Mouse (Mus musculus) heart, postnatal 0 days (tissue): ENCODE results near the gene Pdlim4. TPM values are rescaled to one million over a fixed set of nuclear protein-coding genes. Genes with fewer than 3 reads are reported as not detected.
A peak's percentile ranks its signal among the peaks of the same experiment; 100 is the strongest.

ENCODE experiments used
- ATAC-seq: fragments of 200-750 bp; cut with Nextera tagmentation; 2 replicates; pipeline ENCODE4 v1.8.0; 2017; ENCODE audit warnings: low read depth, moderate number of reproducible peaks, moderate library complexity; ENCODE audit not compliant: insufficient read depth
- DNase-seq: peaks from one replicate; pipeline ENCODE4 v3.0.0-alpha.2; 2016; ENCODE audit warnings: low spot score
- H3K27ac ChIP-seq: fragments of 300-500 bp; sonication (generic); 2 replicates; pipeline ENCODE4 v1.5.1; 2014; ENCODE audit warnings: low read depth, mild to moderate bottlenecking
- H3K27me3 ChIP-seq: fragments of 300-500 bp; sonication (generic); 2 replicates; pipeline ENCODE4 v1.6.1; 2014; ENCODE audit warnings: low read length, mixed read lengths; ENCODE audit not compliant: control insufficient read depth, insufficient read depth
- H3K36me3 ChIP-seq: fragments of 300-500 bp; sonication (generic); replicated peaks from 2 replicates; pipeline ENCODE4 v1.6.1; 2014; ENCODE audit warnings: low read length, mixed read lengths; ENCODE audit not compliant: control insufficient read depth, insufficient read depth
- H3K4me1 ChIP-seq: fragments of 300-500 bp; sonication (generic); 2 replicates; pipeline ENCODE4 v1.6.1; 2014; ENCODE audit warnings: antibody characterized with exemption; ENCODE audit not compliant: control insufficient read depth, insufficient read depth
- H3K4me2 ChIP-seq: fragments of 300-500 bp; sonication (generic); 2 replicates; pipeline ENCODE4 v1.6.1; 2014; ENCODE audit warnings: low read depth, mild to moderate bottlenecking, low read length, moderate library complexity
- H3K4me3 ChIP-seq: fragments of 300-500 bp; sonication (generic); 2 replicates; pipeline ENCODE4 v1.5.1; 2014; ENCODE audit warnings: low read depth, low read length
- H3K9ac ChIP-seq: fragments of 300-500 bp; sonication (generic); replicated peaks from 2 replicates; pipeline ENCODE4 v1.6.1; 2014; ENCODE audit warnings: low read depth, low read length, mixed read lengths
- H3K9me3 ChIP-seq: fragments of 300-500 bp; sonication (generic); replicated peaks from 2 replicates; pipeline ENCODE4 v1.6.1; 2016; ENCODE audit warnings: low read length; ENCODE audit not compliant: control insufficient read depth
- CTCF ChIP-seq: IDR thresholded peaks from 2 replicates; pipeline ENCODE4 v1.5.1; 2016; ENCODE audit warnings: antibody characterized with exemption, control low read depth, low read depth
- EP300 ChIP-seq: IDR thresholded peaks from 2 replicates; pipeline ENCODE4 v1.6.1; 2016; ENCODE audit warnings: antibody characterized with exemption, low read depth
- WGBS: fragments of 180-500 bp; shearing (Covaris S2); extraction: QIAGEN DNeasy Blood & Tissue Kit; methylation state at CpG from one replicate; pipeline ENCODE4 v1.1.7; 2014; 5-methylcytosine and 5-hydroxymethylcytosine counted together
- polyA plus RNA-seq: library from polyadenylated mRNA; unstranded; fragments of >200 nt; fragmentation: Nextera tagmentation; extraction: Ambion mirVana; gene quantifications from 2 replicates; pipeline ENCODE4 v1.2.1, GENCODE M21; 2015
- total RNA-seq: library from RNA; depleted of rRNA; stranded (reverse); fragments of >200 nt; gene quantifications from 2 replicates; pipeline ENCODE4 v1.2.3, GENCODE M21; 2014; ENCODE audit warnings: low replicate concordance

Gene Pdlim4
- total and polyA plus RNA-seq, 2 experiments from 2014 or later, result 26.6 to 29.3 TPM

- Histone ChIP-seq H3K27ac (no peak overlapping the region), H3K4me1 (peaks cover 51% of the 10 kb centered on the region), H3K27me3 (no peaks in the 10 kb centered on the region), H3K9me3 (no peaks in the 10 kb centered on the region), H3K4me2 (no peak overlapping the region), H3K4me3 (no peak overlapping the region), H3K36me3 (peaks cover 38% of the 10 kb centered on the region), H3K9ac (no peak overlapping the region)
- no peak for TF ChIP-seq EP300
- TF ChIP-seq CTCF, result no peak
- WGBS, result 94% methylated on average over 3 of the region's 3 CpGs
- DNase-seq (no peak), ATAC-seq (no peak)
These were observed 45.9 kb upstream of the Pdlim4 start for GRCm38 (mm10) chr11:54114746-54115145.

GRCm38 (mm10) chr11:54113352-54113751, 44.5 kb upstream of the Pdlim4 start:
- Histone ChIP-seq H3K4me3 (no peak overlapping the region), H3K36me3 (peaks cover 25% of the 10 kb centered on the region), H3K4me2 (peak overlapping the region; percentile 48), H3K27me3 (no peaks in the 10 kb centered on the region), H3K9ac (peak overlapping the region; percentile 36), H3K27ac (peak overlapping the region; percentile 82), H3K9me3 (no peaks in the 10 kb centered on the region), H3K4me1 (peaks cover 63% of the 10 kb centered on the region)
- peak; percentile 16 for ATAC-seq
- WGBS, result 6% methylated on average over 4 of the region's 4 CpGs
- TF ChIP-seq CTCF (no peak), EP300 (no peak)
- DNase-seq, result no peak

- DNase-seq (peak; percentile 96), ATAC-seq (peak; percentile 96)
- Histone ChIP-seq H3K9me3 (no peaks in the 10 kb centered on the region), H3K4me1 (peaks cover 68% of the 10 kb centered on the region), H3K27ac (peak overlapping the region; percentile 82), H3K9ac (peak overlapping the region; percentile 36; the same call in 1 of the 2 replicates), H3K36me3 (peaks cover 20% of the 10 kb centered on the region), H3K4me2 (peak overlapping the region; percentile 48), H3K27me3 (no peaks in the 10 kb centered on the region), H3K4me3 (no peak overlapping the region)
- no peak for TF ChIP-seq EP300
- WGBS, result 3% methylated on average over 10 of the region's 10 CpGs
These were observed 44.1 kb upstream of the Pdlim4 start for GRCm38 (mm10) chr11:54112920-54113319.

- 62% methylated on average over 21 of the region's 21 CpGs for WGBS
- H3K4me1 ChIP-seq, result peaks cover 69% of the 10 kb centered on the region
- no peaks in the 10 kb centered on the region for H3K27me3 ChIP-seq
- H3K9me3 ChIP-seq, result no peaks in the 10 kb centered on the region
- H3K9ac ChIP-seq, result no peak overlapping the region
- peak; percentile 75 for DNase-seq
- peak overlapping the region; percentile 48; the same call in 1 of the 2 replicates for H3K4me2 ChIP-seq
- H3K4me3 ChIP-seq, result no peak overlapping the region
- TF ChIP-seq EP300, result no peak
- no peak for TF ChIP-seq CTCF
- ATAC-seq, result no peak
- H3K36me3 ChIP-seq, result peaks cover 13% of the 10 kb centered on the region
- peak overlapping the region; percentile 82 for H3K27ac ChIP-seq
These were observed 43.3 kb upstream of the Pdlim4 start for GRCm38 (mm10) chr11:54111976-54112741.

- 86% methylated on average over 7 of the region's 7 CpGs for WGBS
- H3K36me3 ChIP-seq, result peaks cover 6% of the 10 kb centered on the region
- DNase-seq (no peak), ATAC-seq (no peak)
- no peaks in the 10 kb centered on the region for H3K27me3 ChIP-seq
- H3K4me1 ChIP-seq, result peaks cover 74% of the 10 kb centered on the region
- no peaks in the 10 kb centered on the region for H3K9me3 ChIP-seq
- no peak for TF ChIP-seq EP300
- H3K9ac ChIP-seq, result no peak overlapping the region
- H3K4me2 ChIP-seq, result no peak overlapping the region
- no peak overlapping the region for H3K27ac ChIP-seq
- H3K4me3 ChIP-seq, result no peak overlapping the region
These were observed 42.5 kb upstream of the Pdlim4 start for GRCm38 (mm10) chr11:54111291-54111690.

- DNase-seq (peak; percentile 76), ATAC-seq (peak; percentile 30)
- H3K27me3 ChIP-seq, result no peaks in the 10 kb centered on the region
- WGBS, result 17% methylated on average over 5 of the region's 5 CpGs
- H3K27ac ChIP-seq, result peak overlapping the region; percentile 80
- H3K4me3 ChIP-seq, result no peak overlapping the region
- H3K36me3 ChIP-seq, result peaks cover 6% of the 10 kb centered on the region
- no peaks in the 10 kb centered on the region for H3K9me3 ChIP-seq
- peaks cover 62% of the 10 kb centered on the region for H3K4me1 ChIP-seq
- 0 out of 2 replicates have a peak overlapping the region, but pooled peaks have one; percentile 1 for H3K9ac ChIP-seq
- H3K4me2 ChIP-seq, result no peak overlapping the region
- TF ChIP-seq CTCF (no peak), EP300 (no peak)
These were observed 40.1 kb upstream of the Pdlim4 start for GRCm38 (mm10) chr11:54108894-54109293.
